Mouse (Mus musculus) spleen, embryonic (tissue): ENCODE data around the gene Grik3.

Experiments used
- CTCF ChIA-PET: fragments of 350-600 bp; sonication (Branson Sonifier 250); formaldehyde crosslinking; loops from one replicate; lab custom pipeline; 2022; lab: Charles Lee

Grik3 gene

DNA sequence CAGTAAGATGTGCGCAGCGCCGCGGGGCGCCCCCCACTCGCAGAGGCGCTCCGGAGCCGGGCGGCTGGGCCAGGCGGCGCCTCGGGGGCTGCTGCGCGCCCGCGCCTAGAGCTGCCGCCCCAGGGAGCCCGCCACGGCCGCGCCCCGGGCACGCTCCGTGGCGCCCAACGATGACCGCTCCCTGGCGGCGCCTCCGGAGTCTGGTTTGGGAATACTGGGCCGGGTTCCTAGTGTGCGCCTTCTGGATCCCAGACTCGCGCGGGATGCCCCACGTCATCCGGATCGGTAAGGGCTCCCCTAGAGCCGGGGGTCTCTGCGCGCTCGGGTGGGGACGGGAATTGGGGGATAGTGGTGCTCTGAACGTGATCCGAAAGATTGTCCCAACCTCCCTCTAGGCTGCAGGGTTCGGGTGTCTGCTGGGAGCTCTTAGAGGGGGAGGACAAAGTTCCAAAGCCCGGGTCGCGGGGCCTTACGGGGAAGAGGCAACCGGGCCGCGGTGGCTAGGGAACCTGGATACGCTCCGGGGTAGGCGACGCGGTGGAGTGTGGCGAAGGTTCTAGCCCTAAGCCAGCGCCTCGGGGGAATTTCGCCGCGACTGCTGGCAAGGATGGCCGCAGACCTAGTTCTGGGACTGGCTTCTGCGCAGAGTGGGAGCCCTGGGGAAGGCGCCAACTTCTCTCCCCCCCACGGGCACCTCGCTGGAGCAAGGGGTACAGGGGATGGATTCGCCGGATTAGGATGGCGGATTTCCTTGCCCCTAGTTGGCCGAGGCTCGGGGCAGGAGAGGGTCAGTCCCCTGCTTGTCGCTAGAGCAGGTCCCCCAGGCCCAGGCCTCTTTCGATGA, at the start of gene Grik3:
Gene Grik3 (plus strand): TSS at position 40 of the 844 bp plus-strand sequence.
- CTCF ChIA-PET, result no interaction called here

DNA sequence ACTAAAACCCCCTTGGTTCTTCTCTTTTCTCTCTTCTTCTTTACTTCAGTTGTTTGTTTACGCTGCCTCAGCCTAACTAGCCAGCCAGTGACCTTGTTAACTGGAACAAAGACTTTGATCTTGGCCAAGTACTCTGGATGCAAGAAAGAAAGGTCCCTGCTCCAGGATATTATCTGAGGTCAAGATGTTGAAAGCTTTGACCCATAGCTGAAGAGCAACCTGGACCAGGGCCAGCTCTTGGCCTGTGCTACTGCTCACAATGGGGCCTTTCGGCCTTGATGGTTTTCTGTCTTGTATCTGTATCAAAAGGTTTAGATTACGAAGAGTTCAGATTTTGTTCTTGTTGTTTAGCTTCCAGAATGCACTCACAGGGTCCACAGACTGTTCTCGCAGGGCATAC, 48.7 kb upstream of the Grik3 start:
- CTCF ChIA-PET, result no interaction called here

DNA sequence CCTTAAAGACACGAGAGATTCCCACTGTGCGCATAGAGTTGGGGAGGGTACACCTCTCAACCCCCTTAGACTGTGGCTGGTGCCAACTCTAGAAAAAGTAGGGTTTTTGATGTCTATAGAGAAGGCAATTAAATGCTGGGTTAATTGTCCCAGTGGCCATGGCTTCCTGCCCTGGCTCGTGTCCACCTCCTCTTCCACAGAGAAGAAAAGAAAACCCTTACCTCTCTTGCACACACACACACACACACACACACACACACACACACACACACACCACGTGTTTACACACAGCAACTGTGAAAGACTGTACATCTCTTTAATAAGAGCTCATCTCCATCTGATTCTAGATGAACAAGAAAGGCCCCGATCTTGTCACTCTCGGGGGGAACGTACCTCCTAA, 46.1 kb upstream of the Grik3 start:
- CTCF ChIA-PET, result no interaction called here

DNA sequence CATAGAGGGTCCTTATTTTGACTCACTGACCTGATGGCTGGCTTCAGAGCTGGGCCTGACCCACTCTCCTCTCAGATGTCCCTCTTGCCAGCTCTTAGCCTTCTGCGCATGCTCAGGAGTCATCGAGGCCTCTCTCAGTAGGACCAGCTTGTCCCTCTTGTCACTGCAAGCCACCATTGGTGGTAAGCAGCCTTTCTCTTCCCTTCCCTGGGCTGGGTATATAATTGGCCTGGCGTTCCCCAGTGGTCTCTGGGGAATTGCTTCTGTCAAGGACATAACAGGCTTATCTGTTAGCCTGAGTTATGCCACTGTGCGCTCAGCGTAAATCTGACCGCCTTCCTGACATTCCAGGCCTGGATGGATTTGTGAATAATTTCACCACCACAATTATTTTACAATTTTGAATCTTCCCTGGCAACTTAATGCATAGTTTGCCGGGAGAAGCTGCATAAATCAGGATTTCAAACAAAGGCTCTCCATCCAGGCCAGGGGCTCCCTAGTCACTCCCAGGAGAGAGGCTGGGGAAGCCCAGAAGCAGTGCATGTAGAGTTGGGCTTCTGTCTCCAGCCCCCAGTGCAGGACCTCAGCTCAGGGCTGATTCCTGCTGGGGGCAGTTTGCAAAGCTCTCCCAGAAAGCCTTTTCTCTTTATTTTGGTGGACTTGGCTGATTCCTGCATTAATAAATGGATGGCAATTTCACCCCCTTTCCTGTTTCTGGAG, 39.7 kb upstream of the Grik3 start:
- CTCF ChIA-PET, result no interaction called here

DNA sequence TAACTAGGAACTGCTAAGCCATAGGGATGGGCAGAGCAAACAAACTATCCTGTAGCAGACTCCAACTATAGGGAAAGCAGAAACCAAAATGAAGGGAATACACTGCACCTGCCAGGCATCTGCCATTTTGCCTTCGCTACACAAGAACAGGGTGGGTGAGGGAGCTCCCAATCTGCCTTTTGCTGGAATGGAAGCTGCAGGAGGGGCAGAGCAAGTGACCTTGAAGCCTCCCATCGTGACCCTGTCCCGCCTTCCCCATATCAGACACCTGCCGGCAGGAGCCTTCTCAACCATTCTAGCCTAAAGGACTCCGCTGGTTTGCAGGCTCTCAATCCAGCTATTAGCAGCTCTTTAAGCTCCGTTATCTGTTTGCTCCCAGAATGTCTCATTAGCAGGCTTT, 38.7 kb upstream of the Grik3 start:
- CTCF ChIA-PET, result no interaction called here

DNA sequence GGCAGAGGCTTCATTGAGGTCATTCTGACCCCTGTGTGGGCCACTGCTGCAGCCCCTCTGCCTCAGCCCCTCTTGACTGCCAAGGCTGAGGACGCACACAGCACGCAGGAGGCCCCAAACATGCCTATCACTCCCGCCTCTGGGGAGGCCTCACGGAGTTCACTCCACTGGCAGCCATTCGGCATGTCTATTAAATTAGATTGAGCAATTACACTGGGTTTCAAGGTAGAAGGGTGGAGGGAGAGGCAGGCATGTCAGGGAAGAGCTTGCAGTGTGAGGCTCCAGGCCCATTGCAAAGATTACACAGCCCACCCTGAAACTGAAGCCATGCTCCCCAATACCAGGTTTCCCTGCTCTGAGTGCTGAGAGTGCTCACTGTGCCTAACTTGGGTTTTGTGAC, 34.0 kb upstream of the Grik3 start:
- CTCF ChIA-PET, result no interaction called here

DNA sequence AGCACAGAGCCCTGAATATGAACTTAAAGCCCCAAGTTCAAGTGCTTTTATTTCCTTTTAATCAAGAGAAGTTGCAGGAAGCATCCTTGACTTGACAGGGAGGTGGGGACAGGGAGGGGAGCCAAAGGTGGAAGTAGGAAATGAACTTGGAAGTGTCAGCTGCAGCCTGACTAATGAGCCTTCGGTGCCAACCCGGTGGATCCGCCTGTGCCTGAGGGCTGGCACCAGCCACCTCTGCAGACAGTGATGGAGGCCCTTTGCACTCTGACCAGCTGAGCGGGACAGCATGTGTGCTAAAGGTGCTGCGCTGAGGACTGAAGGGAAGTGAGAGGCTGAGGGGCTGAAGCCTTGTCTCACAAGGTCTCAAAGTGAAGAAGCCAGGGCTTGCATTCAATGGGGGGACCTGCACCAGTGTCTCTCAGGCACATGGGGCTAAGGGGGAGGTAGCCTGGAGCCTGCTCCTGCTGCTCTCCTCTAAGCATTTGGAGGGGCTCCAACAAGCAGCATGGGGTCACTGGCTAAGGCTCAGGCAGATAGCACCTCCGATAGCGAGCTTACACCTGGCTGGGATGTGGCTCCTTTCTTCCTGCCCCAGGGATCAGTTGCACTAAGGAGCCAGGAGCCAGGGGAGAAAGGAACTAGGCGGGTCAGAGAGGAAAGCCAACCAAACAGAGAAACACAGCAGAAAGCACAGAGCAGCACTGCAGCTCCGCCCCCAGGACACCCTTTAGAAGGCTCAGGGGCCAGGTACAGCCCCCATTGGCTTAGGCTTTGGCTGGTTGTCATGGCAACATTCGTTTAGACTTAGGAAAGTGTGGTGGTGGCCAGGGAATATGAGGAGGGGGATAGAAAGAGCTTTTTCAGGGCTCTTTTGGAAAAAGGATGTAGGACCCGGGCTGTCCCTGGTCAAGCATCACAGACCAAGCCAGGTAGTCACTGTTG, 33.1 kb upstream of the Grik3 start:
- CTCF ChIA-PET, result no interaction called here

DNA sequence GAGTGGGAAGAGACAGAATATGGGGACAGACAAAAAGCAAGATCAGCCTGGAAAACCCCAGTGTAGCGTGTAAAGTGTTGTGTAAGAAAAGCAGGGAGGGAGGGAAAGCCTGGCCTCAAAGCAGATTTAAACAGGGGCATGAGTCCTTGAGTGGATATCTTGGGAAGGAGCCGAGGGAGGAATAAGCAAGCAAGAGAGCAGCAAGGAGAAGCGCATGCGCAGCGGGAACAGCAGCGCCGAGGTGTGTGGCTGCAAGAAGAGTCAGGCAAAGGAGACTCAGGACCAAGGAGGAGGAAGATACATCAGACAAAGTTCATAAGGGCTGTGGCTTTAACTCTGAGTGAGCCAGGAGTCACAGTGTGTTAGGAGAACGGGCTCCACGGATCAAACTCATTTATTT, 30.7 kb upstream of the Grik3 start:
- CTCF ChIA-PET, result no interaction called here

DNA sequence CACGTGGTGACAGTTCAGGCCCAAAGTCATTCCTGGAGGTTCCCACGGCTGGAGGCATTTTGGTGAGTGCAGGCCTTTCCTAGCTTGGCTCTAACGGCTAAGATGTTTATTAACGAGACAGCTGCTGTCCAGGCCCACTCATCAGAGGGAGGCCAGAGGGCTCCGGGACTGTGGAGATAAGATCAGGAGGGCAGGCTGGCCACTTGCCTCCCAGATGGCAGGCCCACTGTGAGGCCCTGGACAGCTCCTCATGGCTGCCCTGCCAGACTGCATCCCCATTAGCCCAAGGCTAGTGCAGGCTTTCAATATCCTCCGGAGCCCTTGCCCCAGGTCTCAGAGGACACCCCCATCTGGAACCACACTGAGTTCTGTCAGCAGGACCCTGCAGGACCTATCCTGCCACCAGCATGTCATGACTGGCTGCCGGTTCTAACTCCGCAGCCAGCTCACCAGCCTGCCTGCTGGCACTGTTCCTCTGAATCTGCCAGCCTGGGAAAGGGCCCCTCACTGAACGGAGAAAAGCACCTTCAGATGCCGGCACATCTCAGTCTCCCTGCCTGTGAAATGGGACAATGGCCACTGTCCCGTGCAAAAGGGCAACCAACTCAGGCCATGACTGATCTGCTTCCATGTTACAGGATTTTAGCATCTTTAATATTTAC, 20.7 kb upstream of the Grik3 start:
- CTCF ChIA-PET, result no interaction called here

DNA sequence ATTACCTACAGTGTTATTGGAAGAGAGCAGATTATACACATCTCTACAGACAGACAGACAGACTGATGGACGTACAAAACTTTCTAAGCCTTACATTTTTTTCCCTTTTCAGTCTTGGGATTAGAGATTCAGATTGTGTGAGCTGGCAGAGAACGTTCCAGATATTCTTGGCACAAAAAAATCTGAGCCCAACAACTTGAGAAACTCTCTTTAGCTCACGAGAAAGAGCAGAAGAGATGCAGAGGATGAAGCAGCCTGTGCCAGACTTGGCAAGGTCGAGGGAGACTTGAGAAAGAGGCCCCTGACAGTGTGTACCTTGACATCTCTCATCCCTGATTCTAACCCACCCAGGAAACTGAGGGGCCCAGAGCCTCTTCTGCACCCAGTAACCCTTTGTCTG, 15.6 kb upstream of the Grik3 start:
- CTCF ChIA-PET, result no interaction called here

DNA sequence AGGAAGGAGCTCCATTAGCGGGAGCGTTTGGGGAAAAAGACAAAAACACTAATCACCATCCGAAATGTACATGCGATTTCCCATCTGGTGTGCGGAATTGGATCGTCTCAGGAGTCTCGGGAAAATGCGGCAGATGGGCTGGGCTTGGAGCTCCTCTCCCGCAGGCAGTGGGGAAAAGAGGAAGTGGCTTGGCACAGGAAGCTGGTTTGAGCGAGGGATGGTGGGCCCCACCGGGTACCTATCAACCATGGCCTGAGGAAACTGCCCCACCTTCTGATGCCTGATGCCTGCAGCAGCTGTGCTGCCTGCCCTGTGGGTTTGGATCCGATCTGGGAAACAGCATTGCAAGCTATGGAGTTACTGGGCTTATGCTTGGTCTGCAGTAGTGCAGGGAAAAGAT, 12.4 kb upstream of the Grik3 start:
- CTCF ChIA-PET, result no interaction called here

DNA sequence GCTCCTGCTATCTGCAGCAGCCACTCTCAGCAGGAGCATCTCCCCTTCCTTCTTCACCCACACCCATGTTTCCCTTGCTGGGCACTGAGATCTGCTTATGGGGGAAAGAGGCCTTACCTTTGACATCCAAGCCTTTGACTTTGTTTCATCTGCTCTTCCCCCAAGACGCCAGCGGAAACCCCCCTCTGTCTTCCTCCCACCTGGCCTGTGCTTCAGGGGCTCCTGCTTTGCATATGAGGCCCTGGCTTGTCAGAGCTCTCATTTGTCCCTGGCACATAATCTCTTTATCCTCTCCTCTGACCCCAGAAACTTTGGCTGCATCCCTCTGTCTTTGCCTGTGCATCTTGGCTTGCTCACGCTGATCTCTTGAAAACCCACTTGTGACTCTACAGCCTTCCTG, 9.2 kb upstream of the Grik3 start:
- CTCF ChIA-PET, result no interaction called here

DNA sequence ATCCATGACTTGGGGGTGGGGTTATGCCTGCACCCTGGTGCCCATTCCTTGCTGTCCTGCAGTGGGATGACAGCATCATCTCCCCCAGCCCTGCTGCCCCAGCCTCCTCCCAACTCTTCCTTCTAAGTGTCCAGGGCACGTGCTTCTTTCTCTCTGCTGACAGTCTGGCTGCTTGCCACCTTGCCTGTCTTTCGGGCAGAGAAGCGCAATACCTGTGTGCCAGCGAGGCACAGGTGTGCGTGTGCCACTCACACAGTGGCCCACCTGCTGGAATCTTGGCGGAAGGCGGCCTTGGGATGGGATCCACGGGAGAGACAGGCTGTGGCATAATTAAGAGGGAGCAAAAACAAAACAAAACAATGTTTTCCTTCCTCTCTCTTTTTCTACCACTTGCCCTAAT, 6.4 kb upstream of the Grik3 start:
- CTCF ChIA-PET, result no interaction called here

DNA sequence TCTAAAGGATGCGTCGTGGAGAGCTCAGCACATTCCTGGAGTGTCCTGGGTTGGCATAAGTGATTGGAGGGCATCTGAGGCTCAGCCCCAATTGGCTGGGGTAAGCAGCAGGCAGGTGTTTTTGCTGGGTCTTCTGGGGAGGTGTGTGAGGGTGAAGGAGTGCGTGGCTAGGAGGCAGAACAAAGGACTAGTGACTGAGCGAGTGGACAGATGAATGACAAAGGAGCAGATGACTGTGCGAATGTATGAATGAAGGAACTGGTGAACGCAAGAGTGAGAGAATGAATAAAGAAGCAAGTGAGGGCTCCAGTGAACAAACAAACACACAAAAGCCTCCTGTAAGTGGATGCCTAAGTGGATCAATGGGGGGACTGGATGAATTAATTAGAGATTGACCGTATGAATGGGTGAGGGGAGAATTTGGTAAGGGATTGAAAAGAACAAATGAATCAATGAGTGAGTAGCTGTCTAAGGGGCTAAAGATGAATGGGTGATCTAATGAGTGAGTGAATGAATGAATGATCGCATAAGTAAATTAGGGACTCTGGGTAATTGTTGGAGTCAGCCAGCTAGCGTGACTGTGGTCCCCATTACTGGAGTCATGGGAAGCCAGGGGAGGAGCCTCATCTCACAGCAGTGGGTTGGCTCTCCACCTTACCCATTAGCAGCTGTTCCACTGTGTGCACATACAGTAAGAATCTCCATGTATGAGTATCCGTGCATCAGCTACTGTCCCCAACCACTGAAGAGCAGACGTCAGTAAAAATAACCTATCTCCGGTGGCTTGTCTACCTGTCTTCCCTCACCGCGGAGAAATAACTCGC, 4.9 kb upstream of the Grik3 start:
- CTCF ChIA-PET, result no interaction called here

DNA sequence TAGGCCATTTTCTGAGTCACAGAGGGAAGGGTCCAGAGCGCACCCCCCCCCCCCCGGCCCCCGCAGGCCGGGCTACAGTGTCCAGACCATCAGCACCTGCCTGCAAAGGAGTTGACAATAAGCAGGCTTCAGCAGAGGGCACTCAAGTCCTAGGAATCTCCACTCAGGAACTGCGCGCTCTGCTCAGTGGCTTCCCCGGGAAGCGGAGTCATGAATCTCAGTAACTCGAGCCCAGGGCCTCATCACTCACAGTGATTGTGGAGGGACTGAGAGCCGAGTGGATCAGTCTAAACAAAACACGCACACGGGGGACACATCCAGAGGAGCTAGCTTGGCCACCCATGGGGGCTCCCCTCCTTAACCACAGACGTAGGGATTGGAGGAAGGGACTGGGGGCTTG, 3.9 kb upstream of the Grik3 start:
- CTCF ChIA-PET, result no interaction called here

DNA sequence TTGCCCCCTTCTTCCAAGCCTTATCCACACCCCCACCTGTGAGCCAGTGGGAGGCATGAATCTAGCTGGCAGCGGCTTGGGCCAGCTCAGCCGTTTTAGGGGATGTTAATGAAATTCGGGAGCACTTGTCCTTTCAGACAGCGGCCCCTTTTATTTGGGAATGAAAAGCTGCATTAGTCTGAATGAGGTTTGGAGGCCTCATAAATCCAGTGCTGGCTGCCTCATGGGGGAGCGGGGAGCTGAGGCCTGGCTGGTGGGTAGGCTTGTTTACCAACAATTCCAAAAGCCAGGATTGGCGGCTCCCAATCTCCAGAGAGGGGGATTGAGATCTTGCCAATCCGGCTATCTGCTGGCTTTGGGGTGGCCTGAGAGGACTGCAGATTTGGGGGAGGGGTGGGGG, 3.5 kb upstream of the Grik3 start:
- CTCF ChIA-PET, result no interaction called here

DNA sequence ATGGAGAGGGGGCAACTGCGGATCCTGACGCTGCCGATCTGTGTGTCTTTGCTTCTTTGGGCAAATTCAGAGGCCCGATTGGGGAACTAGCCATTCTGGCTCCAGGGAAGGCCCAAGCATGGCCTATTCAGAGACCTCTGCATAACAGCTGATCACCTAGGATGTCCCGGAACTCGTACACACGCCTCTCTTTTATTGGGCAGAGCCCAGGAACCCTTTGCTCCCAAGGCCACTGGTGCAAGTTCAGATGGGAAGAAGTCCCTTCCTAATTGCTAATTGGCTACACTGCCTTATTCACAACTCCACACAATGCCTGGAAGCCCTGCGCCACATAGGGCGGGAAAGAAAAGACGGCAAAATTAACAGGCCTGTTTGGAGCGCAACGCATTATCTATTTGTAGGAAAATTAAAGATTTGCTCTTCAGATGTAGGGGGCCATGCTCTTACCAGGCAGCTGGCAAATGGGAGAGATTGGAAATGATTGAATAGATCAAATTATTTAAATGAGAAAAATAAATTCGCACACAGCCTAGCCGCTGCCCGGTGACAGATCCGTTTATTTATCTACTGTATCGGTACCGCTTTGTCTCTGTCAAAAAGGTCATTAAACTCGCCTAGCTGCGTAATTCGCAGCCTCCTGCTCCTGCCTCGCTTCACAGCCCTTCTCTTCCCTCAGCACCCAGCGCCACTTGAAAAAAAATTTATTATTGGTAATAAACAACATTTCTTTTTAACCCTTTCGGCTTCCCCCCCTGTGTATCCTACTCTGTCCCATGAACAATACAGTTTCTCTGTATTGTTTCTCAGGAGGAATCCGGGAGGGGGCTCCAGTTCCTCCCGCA, 1.5 kb upstream of the Grik3 start:
- CTCF ChIA-PET, result no interaction called here

DNA sequence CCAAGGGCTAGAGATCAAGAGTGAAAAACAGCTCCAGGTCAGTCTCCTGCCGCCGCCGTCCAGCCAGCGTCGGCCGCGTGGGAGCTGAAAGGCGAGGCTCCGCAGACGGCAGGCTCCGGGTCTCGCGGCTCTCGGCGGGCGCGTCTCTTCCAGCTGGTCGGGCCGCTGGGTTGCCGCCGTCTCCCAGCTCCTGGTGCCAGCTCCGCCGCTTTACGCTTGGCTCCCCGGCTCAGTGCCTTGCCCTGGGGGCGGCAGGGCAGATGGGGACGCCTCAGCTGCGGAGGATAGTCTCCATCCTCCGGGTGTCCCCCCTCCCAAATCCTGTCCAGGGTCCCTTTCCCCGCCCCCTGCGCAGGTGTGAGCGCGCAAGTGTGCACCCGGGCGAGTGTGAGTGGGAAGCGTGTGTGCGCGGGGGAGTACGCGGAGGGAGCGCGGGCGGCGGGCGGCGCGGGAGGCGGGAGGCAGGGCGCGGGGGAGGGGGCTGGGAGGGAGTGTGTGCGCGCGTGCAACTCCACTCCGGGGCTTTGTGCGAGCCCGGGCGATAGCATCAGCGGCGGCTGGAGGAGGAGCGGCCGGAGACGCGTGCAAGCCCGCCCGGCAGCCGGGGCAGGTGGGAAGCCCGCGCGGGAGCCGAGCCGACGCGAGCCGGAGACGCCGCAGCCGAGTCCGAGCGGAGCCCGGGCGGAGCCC, 454 bp upstream of the Grik3 start:
- CTCF ChIA-PET, result no interaction called here

DNA sequence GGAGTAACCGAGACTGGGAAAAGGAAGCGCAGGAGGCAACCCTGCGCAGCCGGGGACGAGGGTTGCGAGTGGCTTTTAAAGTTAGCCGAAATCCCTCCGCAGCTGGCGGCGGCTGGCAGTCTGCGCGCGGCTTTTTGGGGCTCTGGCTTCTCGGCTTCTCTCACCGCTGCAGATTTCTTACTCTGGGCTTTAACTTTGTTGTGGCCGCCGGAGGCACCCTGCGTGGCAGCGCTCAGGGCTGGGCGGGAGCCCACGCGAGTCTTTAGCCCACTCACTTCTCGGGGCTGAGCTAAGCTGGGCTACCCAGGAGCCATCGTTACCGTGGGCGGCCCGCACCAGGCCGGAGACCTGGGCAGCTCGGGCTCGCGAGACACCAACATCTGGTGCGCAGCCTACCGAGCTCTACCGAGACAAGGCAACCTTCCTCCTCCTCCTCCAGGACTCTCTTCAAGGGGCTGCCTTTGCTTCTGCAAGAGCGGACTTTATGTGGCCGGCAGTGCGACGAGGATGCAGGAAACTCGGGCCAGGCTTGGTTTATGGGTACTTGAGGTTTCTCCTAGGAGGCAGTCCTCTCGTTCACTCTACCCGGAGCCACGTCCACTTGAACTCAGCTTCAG, 1.1 kb downstream of the Grik3 start:
- CTCF ChIA-PET, result no interaction called here
